Mouse (Mus musculus): ENCODE measurements around the gene Rbm33.

DNA sequence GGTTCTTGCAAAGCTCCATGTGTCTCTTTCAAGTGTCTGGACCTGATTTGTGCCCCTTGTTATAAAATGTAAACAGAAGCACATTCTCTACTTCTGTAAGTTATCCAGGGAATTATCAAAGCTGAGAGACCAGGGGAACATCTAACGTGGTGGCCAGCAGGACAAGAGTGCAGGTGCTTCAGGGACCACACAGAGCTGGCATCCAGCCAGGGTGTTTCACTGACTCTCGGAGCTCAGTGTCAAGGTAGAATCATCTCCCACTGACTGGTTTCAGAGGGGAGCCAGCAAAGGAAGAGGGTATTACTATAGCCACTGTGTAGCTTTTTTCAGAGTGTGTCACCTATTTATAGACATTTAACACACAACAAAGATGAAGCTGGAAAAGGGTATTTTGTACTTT is 49.3 kb upstream of the Rbm33 start:
- TF ChIP-seq CTCF (IDR thresholded peaks at IDR 0.05; ENCODE audit: low read depth, low read length) (no peak), POLR2A (IDR thresholded peaks at IDR 0.05; ENCODE audit: extremely low read depth, insufficient read depth, low read length) (no peak)

Data from liver, adult 2 months (tissue).